Mouse (Mus musculus): ENCODE data around the gene Coro1c.

Coro1c gene

DNA sequence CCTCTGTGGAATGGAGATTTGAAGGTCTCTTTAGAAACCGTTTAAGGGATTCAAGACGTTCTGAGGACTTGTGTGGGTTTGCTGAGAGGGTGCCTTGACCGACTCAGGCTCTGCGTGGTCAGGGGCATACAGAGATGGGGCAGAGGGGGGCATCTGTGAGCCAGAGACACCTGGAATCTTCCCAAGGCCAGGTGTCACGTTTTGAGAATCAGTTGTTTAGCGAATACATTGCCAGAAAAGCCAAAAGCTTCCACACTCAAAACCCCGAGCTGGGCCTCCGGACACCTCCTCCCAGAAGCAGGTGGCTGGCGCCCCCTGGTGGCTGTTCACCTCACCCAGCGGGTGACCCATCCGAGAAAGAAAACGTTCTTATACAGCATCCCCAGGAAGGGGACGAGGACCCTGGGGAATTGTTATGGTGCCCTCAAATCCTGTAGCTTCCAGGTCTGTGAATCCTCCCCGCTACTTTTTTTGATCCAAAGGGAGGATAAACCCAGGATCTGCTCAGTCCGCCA lies 92.9 kb downstream of the Coro1c start:
- in situ Hi-C loops (cut with MboI; ENCODE audit: low pct_unique_long_range_greater_than_20kb in 1 of 2, low sequenced_read_pairs in 2 of 2, unreplicated experiment in 1 of 2), result loop anchor here in 1 of 2 experiments (10.0 kb wide), 1 partner anchor 81 kb away; the partner anchor contains the start of gene Ficd

DNA sequence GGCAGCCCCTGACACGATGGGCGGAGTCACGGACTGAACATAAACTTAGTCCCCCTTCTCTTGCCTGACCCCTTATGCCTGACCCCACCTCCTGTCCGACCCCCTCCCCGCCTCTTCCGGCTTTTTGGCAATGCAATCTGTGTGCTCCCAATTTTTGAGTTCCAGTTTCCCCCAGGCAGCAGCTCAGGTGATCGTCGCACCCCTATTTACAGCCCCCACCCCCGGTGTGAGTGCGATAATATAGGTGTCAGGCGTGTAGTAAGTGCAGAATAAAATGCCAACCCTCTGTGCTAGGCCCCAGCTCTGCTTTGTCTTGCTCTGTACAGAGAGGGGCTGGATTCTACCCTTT lies 93.5 kb downstream of the Coro1c start:
- in situ Hi-C loops (cut with MboI; ENCODE audit: low pct_unique_long_range_greater_than_20kb in 1 of 2, low sequenced_read_pairs in 2 of 2, unreplicated experiment in 1 of 2), result loop anchor here in 1 of 2 experiments (10.0 kb wide), 1 partner anchor 80 kb away; the partner anchor contains the start of gene Ficd

DNA sequence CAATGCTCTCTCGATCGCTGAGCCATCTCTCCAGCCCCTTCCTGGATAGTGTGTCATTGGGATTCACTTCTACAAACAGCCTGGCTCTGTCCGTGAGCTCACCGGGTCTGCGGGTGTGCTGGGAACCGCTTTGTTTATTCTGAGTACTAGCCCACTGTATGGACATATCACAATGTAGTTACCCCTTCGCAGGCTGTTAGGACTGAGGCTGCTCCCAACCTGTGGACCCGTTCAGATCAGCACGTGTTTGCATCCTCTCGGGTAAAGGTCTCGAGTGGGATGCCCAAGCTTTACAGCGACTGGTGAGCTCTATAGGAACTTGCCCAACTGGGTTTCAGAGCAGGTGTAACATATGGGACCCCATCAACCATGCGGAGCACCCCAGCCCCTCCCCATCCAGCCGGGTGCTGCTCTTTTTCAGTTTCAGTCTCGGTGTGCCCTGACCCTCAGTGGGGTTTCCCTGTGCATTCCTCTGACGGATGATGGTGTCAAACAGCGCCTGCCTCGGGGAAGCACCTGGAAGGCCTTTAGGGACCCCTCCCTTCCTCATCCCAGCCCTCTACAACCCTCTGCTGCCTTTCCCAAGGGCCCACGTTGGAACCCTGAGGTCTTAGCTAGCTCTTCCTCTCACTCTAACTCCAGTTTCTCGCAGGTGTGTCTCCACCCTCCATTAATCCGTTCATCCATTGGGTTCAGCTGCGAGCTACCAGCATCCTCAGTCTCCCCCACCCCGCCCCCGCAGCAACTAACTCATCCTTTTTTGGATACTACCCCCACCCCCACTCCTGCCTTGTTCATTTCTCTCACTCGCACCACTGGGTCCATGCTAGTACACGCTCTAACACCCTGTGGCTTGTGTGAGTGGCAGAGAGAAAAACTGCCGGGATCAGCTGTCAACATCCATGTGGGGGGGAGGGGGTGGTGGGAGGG lies 94.2 kb downstream of the Coro1c start:
- in situ Hi-C loops (cut with MboI; ENCODE audit: low pct_unique_long_range_greater_than_20kb in 1 of 2, low sequenced_read_pairs in 2 of 2, unreplicated experiment in 1 of 2), result loop anchor here (5.0 to 10.0 kb wide), 2 partner anchors 37 to 80 kb away; partner anchors contain the start of gene Ficd (in 1 of the 2)

DNA sequence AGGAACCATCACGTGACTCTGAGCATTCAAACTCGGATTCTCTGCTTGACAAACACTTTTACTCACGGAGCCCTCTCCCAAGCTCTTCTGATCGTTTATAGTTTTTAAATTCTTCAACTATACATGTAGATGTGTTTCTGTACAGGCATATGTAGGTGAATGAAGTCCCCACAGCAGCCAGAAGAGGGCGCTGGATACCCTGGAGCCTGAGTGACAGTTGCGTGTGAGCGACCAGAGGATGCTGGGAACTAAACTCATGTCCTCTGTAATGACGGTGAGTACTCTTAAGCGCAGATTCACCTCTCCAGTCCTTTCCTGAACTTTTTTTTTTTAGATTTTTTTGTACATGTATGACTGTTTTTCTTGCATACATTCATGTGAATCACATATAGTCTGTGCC lies 95.0 kb downstream of the Coro1c start:
- in situ Hi-C loops (cut with MboI; ENCODE audit: low pct_unique_long_range_greater_than_20kb in 1 of 2, low sequenced_read_pairs in 2 of 2, unreplicated experiment in 1 of 2), result loop anchor here (5.0 to 10.0 kb wide), 2 partner anchors 36 to 79 kb away; partner anchors contain the start of gene Ficd (in 1 of the 2)

DNA sequence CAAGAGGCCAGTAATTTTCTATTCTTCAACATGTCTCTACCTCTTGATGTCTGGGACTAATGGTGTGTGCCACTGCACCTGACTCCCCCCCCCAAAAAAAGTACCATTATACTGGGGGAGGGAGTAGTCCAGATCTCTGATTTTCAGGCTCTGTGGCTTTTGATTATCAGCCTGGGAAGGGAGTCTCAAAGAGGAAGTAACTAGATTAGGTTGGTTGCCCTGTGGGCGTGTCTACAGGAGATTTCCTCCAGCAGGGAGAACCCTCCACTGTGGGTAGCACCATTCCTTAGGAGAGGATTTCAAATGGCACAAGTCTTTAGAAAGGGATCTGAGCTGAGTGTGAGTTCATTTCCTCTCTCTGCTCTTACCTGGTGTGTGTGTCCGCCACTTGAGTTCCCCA lies 95.9 kb downstream of the Coro1c start:
- in situ Hi-C loops (cut with MboI; ENCODE audit: low pct_unique_long_range_greater_than_20kb in 1 of 2, low sequenced_read_pairs in 2 of 2, unreplicated experiment in 1 of 2), result loop anchor here (5.0 to 10.0 kb wide), 2 partner anchors 35 to 78 kb away; partner anchors contain the start of gene Ficd (in 1 of the 2)

DNA sequence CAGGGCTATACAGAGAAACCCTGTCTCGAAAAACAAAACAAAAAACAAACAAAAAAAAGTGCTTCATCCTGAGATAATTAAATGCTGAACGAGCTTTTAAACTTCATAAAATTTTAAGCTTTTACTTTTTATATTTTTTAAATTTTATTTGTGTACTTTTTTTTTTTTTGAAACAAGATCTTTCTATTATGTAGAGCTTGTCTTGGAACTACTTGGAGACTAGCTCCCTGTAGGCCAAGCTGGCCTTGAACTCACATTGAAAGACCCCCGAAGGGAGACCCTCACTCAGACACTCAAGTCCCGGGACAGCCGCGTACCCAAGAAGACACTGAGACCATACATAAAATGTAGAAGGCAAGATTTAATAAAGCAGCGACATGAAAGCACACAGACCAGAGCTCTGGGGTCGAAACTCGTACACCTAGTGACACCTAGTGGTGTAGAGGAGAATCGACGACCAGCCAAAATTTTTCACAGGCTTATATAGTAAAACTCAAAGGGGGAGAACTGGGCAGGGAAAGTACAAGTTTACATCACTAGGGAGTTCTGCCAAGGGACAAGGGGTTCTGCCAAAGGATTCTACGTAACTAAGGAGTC lies 96.6 kb downstream of the Coro1c start:
- in situ Hi-C loops (cut with MboI; ENCODE audit: low pct_unique_long_range_greater_than_20kb in 1 of 2, low sequenced_read_pairs in 2 of 2, unreplicated experiment in 1 of 2), result loop anchor here (5.0 to 10.0 kb wide), 2 partner anchors 35 to 77 kb away; partner anchors contain the start of gene Ficd (in 1 of the 2)

DNA sequence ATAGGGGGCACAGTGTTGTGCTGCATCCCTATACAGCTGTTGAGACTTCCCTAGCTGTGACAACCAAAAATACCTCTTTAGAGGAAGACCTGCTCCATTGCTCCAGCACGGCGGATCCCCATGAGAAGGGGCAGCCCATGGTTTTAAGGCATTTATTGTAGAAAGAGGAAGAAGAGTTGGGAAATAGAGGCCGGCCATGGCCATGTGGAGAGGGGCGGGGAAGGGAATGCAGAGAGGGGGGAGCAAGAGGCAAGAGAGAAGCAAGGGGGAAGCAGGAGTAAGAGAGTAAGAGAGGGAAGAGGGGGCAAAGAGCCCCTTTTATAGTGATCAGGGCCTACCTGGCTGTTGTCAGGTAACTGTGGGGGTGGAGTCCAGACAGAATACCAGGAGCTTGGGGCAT lies 98.4 kb downstream of the Coro1c start:
- in situ Hi-C loops (cut with MboI; ENCODE audit: low pct_unique_long_range_greater_than_20kb in 1 of 2, low sequenced_read_pairs in 2 of 2, unreplicated experiment in 1 of 2), result loop anchor here (5.0 to 10.0 kb wide), 2 partner anchors 33 to 75 kb away; partner anchors contain the start of gene Ficd (in 1 of the 2)

DNA sequence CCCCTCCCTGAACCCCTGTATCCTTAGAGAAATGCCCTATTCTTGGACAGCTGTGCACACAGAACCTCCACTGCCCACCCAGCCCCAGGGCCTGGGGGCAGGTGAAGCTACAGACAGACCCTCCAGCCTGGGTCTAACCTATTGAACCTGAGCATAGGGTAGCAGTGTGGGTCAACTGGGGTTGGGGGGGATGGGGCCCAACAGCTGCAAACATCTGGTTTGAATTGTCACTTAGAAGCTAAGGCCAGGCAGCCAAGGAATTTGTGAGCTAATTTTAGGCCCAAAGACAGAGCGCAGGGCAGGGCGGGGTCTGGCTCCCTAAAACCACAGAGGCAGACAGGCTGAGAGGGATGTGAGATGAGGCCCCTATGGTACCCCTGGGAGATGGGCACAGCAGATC lies 100.4 kb downstream of the Coro1c start:
- in situ Hi-C loops (cut with MboI; ENCODE audit: low pct_unique_long_range_greater_than_20kb in 1 of 2, low sequenced_read_pairs in 2 of 2, unreplicated experiment in 1 of 2), result no loop called here

DNA sequence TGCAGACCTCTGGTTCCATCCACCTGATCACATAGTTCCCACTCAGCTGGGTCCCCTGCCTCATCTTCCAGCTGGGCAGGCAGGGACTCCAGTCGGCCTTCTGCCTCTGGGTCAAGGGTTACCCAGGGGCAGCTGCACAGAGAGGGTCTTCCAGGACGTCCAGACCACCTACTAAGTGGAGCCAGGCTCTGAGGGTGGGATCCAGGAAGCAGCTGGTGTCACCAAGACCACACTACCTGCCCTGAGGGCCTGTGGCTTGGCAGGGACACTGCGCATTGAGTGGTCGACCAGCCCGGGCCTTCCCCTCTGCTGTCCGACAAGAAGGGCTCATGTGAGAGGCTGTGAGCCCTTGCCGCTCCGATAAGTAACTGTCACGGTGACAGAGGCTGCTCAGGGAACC lies 100.8 kb downstream of the Coro1c start:
- in situ Hi-C loops (cut with MboI; ENCODE audit: low pct_unique_long_range_greater_than_20kb in 1 of 2, low sequenced_read_pairs in 2 of 2, unreplicated experiment in 1 of 2), result no loop called here

DNA sequence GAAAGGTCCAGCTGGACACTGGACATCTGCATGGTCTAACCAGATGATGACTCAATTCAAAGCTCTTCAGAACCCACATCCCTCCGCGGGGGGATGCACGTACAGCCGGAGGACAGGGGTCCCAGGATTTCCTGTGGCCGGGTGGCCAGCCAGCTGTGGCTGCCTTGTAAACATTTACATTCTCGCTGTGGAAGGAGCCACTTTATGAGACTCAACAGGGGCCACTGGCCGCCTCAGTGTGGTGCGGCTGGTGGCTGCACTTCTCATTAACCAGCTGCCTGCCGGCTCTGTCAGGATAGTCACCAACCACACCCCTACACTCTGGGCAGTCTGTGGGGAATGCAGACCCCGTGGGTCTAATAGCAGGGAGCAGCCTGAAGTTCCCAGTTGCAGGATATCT lies 102.1 kb downstream of the Coro1c start:
- in situ Hi-C loops (cut with MboI; ENCODE audit: low pct_unique_long_range_greater_than_20kb in 1 of 2, low sequenced_read_pairs in 2 of 2, unreplicated experiment in 1 of 2), result no loop called here

DNA sequence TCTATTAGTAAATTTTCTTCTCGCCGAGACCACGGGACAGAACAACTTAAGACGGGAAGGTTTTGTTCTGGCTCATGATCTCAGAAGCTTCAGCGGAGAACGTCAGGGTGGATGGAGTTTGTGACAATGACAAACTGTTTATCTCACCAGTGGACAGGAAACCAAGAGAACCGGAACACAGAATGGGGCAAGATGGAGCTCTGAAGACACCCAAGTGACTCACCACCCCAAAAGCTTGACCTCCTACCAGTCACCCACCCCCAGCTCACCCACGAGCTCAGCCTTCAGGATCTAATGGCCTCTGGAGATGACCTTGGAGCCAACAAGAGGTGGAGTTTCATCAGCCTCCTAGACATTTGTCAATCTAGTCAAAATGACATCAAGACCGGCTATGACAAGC lies 103.3 kb downstream of the Coro1c start:
- in situ Hi-C loops (cut with MboI; ENCODE audit: low pct_unique_long_range_greater_than_20kb in 1 of 2, low sequenced_read_pairs in 2 of 2, unreplicated experiment in 1 of 2), result no loop called here

DNA sequence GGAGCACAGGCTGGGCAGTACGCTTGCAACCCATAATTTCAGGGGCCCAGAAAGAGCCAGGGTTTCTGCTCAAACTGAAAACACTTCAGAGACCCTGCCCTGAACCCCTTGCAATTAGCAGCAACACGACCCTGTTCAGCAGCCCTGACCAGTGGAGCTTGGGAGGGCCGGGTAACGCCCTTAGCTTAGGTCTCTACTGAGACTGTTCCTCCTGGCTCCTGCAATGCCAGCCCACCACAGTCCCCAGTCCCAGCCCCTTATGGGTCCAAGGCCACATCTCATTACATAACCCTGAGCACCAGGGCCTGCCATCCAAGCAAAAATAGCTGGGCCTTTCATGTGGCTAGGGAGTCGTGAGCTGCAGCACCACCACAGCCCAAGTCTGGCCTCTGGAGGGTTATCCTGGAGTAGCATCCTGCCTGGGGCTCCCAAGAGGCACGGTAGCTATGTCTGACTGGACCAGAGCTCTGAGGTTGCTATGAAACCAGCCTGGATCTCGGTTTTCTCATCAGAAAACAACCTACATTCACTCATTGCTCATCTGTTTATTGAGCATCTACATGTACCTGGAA lies 104.1 kb downstream of the Coro1c start:
- in situ Hi-C loops (cut with MboI; ENCODE audit: low pct_unique_long_range_greater_than_20kb in 1 of 2, low sequenced_read_pairs in 2 of 2, unreplicated experiment in 1 of 2), result no loop called here

DNA sequence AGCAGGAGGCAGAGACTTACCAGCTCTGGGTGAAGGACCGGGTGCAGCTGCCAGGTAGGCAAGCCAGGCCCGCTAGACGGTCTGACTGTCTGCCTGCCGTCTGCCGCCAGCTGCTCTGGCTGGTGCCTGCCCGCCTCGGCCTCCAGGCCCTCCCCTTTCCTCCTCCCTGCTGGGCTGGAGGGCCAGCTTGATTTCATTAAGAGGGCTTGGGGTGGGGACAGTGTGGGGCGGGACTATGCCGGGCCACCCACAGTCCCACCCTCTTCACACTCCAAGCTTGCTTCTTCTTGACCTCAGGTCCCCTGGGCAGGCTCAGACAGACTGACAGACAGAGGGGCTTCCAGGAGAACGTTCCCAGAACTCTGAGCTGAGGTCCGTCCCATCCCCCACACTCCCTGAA lies 108.3 kb downstream of the Coro1c start, which contains the start of gene Tmem119:
Gene Tmem119 (minus strand): TSS at position 237 of the 400 bp plus-strand sequence.
- in situ Hi-C loops (cut with MboI; ENCODE audit: low pct_unique_long_range_greater_than_20kb in 1 of 2, low sequenced_read_pairs in 2 of 2, unreplicated experiment in 1 of 2), result no loop called here

DNA sequence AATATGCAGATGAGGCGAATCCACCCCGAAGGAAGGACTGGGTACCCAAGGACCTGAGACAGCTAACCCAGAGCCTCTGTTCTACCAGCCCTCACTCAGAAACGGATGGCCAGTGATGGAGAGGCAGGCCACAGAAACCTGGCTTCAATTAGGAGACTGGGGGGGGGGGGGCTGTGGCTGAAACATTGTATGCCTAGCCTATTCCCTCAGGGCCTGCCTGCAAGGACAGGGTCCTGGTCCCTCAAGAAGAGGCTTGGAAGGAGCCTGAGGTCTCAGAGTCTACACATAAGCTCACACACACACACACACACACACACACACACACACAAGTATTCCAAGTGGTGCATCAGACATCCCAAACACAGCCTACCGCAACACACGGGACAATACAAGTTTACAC lies 108.9 kb downstream of the Coro1c start:
- in situ Hi-C loops (cut with MboI; ENCODE audit: low pct_unique_long_range_greater_than_20kb in 1 of 2, low sequenced_read_pairs in 2 of 2, unreplicated experiment in 1 of 2), result no loop called here

DNA sequence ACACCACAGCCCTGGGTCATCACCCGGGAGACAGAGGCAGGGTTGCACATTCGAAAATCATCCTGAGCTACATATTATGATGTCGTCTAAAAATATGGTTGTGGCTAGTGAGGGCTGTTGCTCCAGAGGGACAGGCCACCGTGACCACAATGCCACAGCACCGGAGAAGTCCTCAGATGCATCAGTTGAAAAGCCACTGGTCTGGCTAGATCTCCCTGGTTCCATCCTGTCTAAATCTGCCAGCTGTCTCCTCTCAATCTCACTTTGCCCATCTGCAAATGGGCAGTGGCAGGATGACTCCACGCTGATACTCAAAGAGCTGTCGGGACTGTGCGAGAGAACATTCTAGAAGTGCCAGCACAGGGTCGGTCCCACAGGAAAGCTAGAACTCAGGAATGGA lies 110.0 kb downstream of the Coro1c start:
- in situ Hi-C loops (cut with MboI; ENCODE audit: low pct_unique_long_range_greater_than_20kb in 1 of 2, low sequenced_read_pairs in 2 of 2, unreplicated experiment in 1 of 2), result no loop called here

DNA sequence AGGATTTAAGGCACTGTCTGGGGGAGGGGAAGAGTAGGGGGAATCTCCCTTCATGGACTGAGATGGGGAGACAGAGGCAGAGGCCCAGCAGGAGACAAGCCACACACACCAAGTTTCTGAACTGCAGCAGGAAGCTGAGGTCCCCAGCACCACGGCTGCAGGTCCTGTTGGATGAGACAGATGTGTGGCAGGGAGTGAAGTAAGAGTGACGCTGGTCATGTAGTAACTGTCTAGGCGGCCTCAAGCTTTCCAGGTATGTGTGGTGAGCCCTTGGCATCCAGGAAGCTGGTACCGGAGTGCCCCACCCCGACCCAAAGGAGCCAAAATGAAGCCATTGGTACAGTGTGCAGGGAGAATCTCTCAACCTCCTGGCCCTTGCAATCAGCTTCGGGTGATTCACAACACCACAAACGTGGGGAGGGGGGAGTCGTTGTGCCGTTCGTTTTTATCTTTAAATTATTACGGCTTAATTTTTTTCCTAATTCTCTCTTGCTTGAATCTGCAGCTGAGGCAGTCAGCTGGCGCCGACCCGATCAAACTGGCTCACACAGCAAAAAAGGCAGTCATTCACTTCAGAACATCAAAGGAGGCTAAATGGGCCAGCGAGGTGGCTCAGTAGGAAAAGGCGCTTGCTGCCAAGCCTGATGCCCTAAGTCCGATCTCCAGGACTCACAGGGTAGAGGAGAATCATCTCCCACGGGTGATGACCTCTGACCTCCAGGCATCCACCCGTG lies 111.2 kb downstream of the Coro1c start:
- in situ Hi-C loops (cut with MboI; ENCODE audit: low pct_unique_long_range_greater_than_20kb in 1 of 2, low sequenced_read_pairs in 2 of 2, unreplicated experiment in 1 of 2), result no loop called here

DNA sequence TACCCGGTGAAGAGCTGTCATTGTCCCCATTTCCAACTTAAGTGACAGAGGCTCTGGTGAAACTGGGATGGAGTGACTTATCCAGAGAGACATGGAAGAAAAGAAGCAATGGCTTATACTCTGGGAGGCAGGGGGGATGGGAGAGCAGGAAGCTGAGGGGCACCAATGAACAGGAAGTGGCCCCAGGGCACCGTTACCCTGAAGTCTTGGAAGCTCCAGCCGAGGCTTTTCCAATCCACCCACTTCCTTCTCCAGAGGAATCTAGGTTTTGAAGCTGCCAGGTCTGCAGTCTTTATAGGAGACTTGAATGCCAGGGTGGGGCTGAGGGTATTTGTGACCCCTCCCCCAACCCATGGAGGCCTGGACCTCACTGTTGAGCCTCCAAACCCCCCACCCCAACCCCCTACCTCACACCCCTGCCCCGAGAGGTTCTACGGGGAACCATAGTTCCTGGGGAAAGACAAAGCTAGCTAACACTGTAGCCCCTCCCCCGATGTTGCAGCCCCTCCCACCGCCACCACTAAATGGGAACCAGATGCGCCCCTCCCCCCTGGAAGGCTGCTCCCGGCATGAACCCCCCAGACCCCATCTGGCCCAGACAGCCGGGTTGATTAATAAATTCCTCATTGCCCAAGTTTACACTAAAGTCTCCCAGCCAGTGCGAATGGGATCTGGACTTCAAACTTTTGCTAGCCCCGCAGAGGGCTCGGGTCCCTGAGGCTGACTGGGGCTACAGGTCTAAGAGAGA lies 112.0 kb downstream of the Coro1c start:
- in situ Hi-C loops (cut with MboI; ENCODE audit: low pct_unique_long_range_greater_than_20kb in 1 of 2, low sequenced_read_pairs in 2 of 2, unreplicated experiment in 1 of 2), result no loop called here

All from mouse embryonic stem cell (cell line).